Mouse (Mus musculus): ENCODE measurements around the gene Stk39.

The Stk39 gene

GRCm38 (mm10) chr2:68467085-68467978 is 4.7 kb downstream of the Stk39 start:
- DNase-seq (ENCODE audit: low read depth, low spot score), result no peak
- H3K27me3 ChIP-seq (ENCODE audit: control insufficient read depth, insufficient read depth, low read length, poor library complexity, severe bottlenecking), result no peaks in the 10 kb centered on the region
- no peaks in the 10 kb centered on the region for H3K36me3 ChIP-seq (ENCODE audit: control insufficient read depth, insufficient read depth, low read length, poor library complexity, severe bottlenecking)

GRCm38 (mm10) chr2:68466124-68467070 is 5.7 kb downstream of the Stk39 start:
- Histone ChIP-seq H3K36me3 (ENCODE audit: control insufficient read depth, insufficient read depth, low read length, poor library complexity, severe bottlenecking) (no peaks in the 10 kb centered on the region), H3K27me3 (ENCODE audit: control insufficient read depth, insufficient read depth, low read length, poor library complexity, severe bottlenecking) (no peaks in the 10 kb centered on the region)
- no peak for DNase-seq (ENCODE audit: low read depth, low spot score)

GRCm38 (mm10) chr2:68465266-68466123 is 6.6 kb downstream of the Stk39 start:
- H3K27me3 ChIP-seq (ENCODE audit: control insufficient read depth, insufficient read depth, low read length, poor library complexity, severe bottlenecking), result no peaks in the 10 kb centered on the region
- no peak for DNase-seq (ENCODE audit: low read depth, low spot score)
- no peaks in the 10 kb centered on the region for H3K36me3 ChIP-seq (ENCODE audit: control insufficient read depth, insufficient read depth, low read length, poor library complexity, severe bottlenecking)

- no peaks in the 10 kb centered on the region for H3K36me3 ChIP-seq (ENCODE audit: control insufficient read depth, insufficient read depth, low read length, poor library complexity, severe bottlenecking)
- H3K27me3 ChIP-seq (ENCODE audit: control insufficient read depth, insufficient read depth, low read length, poor library complexity, severe bottlenecking), result no peaks in the 10 kb centered on the region
- DNase-seq (ENCODE audit: low read depth, low spot score), result no peak
These were observed 7.6 kb downstream of the Stk39 start for GRCm38 (mm10) chr2:68464456-68464855.

GRCm38 (mm10) chr2:68463801-68464200 is 8.3 kb downstream of the Stk39 start:
- no peak for DNase-seq (ENCODE audit: low read depth, low spot score)
- Histone ChIP-seq H3K36me3 (ENCODE audit: control insufficient read depth, insufficient read depth, low read length, poor library complexity, severe bottlenecking) (no peaks in the 10 kb centered on the region), H3K27me3 (ENCODE audit: control insufficient read depth, insufficient read depth, low read length, poor library complexity, severe bottlenecking) (no peaks in the 10 kb centered on the region)

GRCm38 (mm10) chr2:68458115-68458514 is 14.0 kb downstream of the Stk39 start:
- no peak for DNase-seq (ENCODE audit: low read depth, low spot score)
- Histone ChIP-seq H3K27me3 (ENCODE audit: control insufficient read depth, insufficient read depth, low read length, poor library complexity, severe bottlenecking) (no peaks in the 10 kb centered on the region), H3K36me3 (ENCODE audit: control insufficient read depth, insufficient read depth, low read length, poor library complexity, severe bottlenecking) (no peaks in the 10 kb centered on the region)

GRCm38 (mm10) chr2:68457455-68458032 is 14.5 kb downstream of the Stk39 start:
- DNase-seq (ENCODE audit: low read depth, low spot score), result no peak
- H3K36me3 ChIP-seq (ENCODE audit: control insufficient read depth, insufficient read depth, low read length, poor library complexity, severe bottlenecking), result no peaks in the 10 kb centered on the region
- no peaks in the 10 kb centered on the region for H3K27me3 ChIP-seq (ENCODE audit: control insufficient read depth, insufficient read depth, low read length, poor library complexity, severe bottlenecking)

- no peak for DNase-seq (ENCODE audit: low read depth, low spot score)
- Histone ChIP-seq H3K36me3 (ENCODE audit: control insufficient read depth, insufficient read depth, low read length, poor library complexity, severe bottlenecking) (no peaks in the 10 kb centered on the region), H3K27me3 (ENCODE audit: control insufficient read depth, insufficient read depth, low read length, poor library complexity, severe bottlenecking) (no peaks in the 10 kb centered on the region)
These were observed 15.2 kb downstream of the Stk39 start for GRCm38 (mm10) chr2:68456899-68457298.

GRCm38 (mm10) chr2:68452379-68452778 is 19.7 kb downstream of the Stk39 start:
- Histone ChIP-seq H3K36me3 (ENCODE audit: control insufficient read depth, insufficient read depth, low read length, poor library complexity, severe bottlenecking) (no peaks in the 10 kb centered on the region), H3K27me3 (ENCODE audit: control insufficient read depth, insufficient read depth, low read length, poor library complexity, severe bottlenecking) (no peaks in the 10 kb centered on the region)
- DNase-seq (ENCODE audit: low read depth, low spot score), result no peak

- H3K36me3 ChIP-seq (ENCODE audit: control insufficient read depth, insufficient read depth, low read length, poor library complexity, severe bottlenecking), result no peaks in the 10 kb centered on the region
- H3K27me3 ChIP-seq (ENCODE audit: control insufficient read depth, insufficient read depth, low read length, poor library complexity, severe bottlenecking), result no peaks in the 10 kb centered on the region
- DNase-seq (ENCODE audit: low read depth, low spot score), result no peak
These were observed 24.0 kb downstream of the Stk39 start for GRCm38 (mm10) chr2:68448035-68448434.

- Histone ChIP-seq H3K27me3 (ENCODE audit: control insufficient read depth, insufficient read depth, low read length, poor library complexity, severe bottlenecking) (no peaks in the 10 kb centered on the region), H3K36me3 (ENCODE audit: control insufficient read depth, insufficient read depth, low read length, poor library complexity, severe bottlenecking) (no peaks in the 10 kb centered on the region)
- no peak for DNase-seq (ENCODE audit: low read depth, low spot score)
These were observed 28.9 kb downstream of the Stk39 start for GRCm38 (mm10) chr2:68443141-68443540.

- no peaks in the 10 kb centered on the region for H3K27me3 ChIP-seq (ENCODE audit: control insufficient read depth, insufficient read depth, low read length, poor library complexity, severe bottlenecking)
- DNase-seq (ENCODE audit: low read depth, low spot score), result no peak
- H3K36me3 ChIP-seq (ENCODE audit: control insufficient read depth, insufficient read depth, low read length, poor library complexity, severe bottlenecking), result no peaks in the 10 kb centered on the region
These were observed 29.9 kb downstream of the Stk39 start for GRCm38 (mm10) chr2:68442113-68442717.

- Histone ChIP-seq H3K36me3 (ENCODE audit: control insufficient read depth, insufficient read depth, low read length, poor library complexity, severe bottlenecking) (no peaks in the 10 kb centered on the region), H3K27me3 (ENCODE audit: control insufficient read depth, insufficient read depth, low read length, poor library complexity, severe bottlenecking) (no peaks in the 10 kb centered on the region)
- no peak for DNase-seq (ENCODE audit: low read depth, low spot score)
These were observed 32.5 kb downstream of the Stk39 start for GRCm38 (mm10) chr2:68439614-68440013.

- no peaks in the 10 kb centered on the region for H3K27me3 ChIP-seq (ENCODE audit: control insufficient read depth, insufficient read depth, low read length, poor library complexity, severe bottlenecking)
- H3K36me3 ChIP-seq (ENCODE audit: control insufficient read depth, insufficient read depth, low read length, poor library complexity, severe bottlenecking), result no peaks in the 10 kb centered on the region
- DNase-seq (ENCODE audit: low read depth, low spot score), result no peak
These were observed 34.1 kb downstream of the Stk39 start for GRCm38 (mm10) chr2:68437920-68438319.

Measured in splenic B cell, adult 2 months (primary cell).